Mouse (Mus musculus) spleen, adult 2 months (tissue): ENCODE measurements around the gene Nfix.

Source experiments
- CTCF ChIP-seq: fragments of 200-500 bp; IDR thresholded peaks from 2 replicates; pipeline ENCODE4 v1.5.1; 2011; ENCODE audit warnings: mild to moderate bottlenecking, inconsistent platforms; ENCODE audit not compliant: insufficient read depth, insufficient read length, insufficient replicate concordance; ENCODE audit errors: extremely low read depth
- POLR2A ChIP-seq: fragments of 200-500 bp; IDR thresholded peaks from 2 replicates; pipeline ENCODE4 v1.6.1; 2011; ENCODE audit warnings: low read depth, low read length, inconsistent platforms

GRCm38 (mm10) chr8:84715893-84716468 lies 84.2 kb downstream of the Nfix start:
- TF ChIP-seq CTCF (no peak), POLR2A (no peak)
